Mouse (Mus musculus) cerebellum, postnatal 14 days (tissue): ENCODE data around the gene Cbr4.

ENCODE experiments used
- DNase-seq, 2 experiments: peaks; one replicate each; pipeline ENCODE4 v3.0.0; 2021; ENCODE audit warnings: mixed read lengths in 2 of 2

The Cbr4 gene

DNA sequence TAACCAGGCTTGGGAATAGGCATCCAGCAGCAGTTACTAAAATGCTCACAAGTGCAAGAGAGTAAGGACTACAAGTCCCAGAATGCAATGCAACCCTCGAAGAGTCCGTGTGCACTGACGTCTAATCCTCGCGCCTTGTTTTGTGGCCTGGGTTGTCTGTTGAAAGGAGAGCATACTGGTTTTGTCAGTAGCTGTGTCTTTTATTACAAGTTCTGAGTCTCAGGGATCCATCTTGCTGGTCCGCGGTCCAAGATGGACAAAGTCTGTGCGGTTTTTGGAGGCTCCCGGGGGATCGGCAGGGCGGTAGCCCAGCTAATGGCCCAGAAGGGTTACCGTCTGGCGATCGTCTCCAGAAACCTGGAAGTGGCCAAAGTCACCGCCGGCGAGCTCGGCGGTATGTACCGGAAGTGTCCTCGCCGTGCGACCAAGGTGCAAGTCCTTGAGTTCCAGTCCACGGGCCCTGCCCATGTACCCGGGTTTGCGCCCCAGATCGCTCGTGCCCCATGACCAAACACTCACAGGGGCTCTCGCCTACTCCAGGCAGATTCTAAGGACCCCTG is at the start of gene Cbr4:
Cbr4 (plus strand) TSS at position 138 of the 560 bp plus-strand sequence.
- DNase-seq = peak; percentile 86 to 93

DNA sequence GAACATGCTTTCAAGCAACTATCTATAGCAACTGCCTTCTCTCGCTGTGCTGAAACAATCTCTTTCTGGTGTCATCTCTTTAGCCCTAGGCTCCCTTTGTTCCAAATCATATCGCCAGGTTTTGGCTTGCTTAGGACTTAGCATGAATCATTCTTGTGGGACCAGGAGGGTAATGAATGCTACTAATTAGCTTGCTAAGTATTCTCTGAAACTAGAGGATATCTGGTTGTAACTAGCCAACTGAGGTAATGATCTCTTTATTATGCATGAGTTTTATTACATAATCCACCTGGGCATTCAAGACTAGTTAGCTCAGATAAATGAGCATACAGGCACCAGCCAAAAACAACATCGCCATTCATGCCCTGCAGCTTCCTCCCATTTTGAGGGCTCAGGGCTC is 44.5 kb upstream of the Cbr4 start:
- DNase-seq = no peak

DNA sequence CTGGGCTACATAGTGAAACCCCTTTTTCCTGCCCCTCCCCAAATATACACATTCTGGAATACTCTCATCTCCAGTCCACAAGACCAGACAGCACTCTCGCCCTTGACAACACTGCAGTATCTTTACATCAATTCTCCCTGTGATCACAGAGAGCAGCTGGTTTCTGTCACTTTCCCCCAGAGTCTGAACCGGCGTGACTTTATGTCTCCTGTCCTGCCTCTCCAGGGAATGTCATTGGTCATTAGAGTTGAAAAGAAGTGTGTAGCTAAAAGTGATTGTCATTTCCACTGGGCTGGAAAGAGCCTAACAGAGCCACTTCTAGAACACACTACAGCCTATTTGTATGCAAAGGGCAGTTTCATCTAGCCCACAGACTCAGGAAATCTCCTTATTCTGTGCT is 43.2 kb upstream of the Cbr4 start:
- no peak for DNase-seq

DNA sequence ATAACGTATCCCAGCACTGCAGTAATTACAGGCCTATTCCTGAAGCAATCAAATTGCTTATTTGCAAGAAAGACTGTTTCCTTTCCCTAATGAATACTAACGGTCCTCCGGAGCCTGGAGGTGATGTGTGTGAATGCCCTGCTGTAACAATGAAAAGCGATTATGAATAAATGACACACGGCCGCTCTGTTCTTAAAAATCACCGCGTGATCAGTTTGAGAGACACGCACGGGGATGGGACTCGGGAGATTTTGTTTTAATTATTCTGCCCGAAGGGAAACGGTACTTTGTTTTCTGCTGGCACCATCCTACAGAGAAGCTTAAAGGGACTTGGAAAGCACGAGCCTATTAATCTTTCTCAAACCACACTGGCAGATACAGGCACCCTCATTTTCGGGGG is 41.2 kb upstream of the Cbr4 start:
- no peak for DNase-seq

DNA sequence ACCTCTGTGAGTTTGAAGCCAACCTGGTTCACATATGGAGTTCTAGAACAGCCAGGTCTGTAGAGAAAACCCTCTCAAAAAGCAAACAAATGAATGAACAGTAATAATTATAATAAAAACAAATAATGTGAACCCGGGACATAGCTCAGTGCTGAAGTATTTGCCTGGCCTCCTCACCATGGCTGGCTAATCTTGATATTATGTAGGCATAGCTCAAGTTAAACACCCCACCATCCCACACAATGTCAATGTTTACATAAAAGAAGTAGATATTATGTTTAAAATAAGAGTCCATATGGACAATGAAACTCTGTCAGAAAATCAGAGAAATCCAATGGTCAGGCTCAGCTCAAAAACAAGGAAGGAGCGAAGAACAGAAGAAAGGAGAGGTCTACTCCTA is 39.4 kb upstream of the Cbr4 start:
- DNase-seq = no peak

DNA sequence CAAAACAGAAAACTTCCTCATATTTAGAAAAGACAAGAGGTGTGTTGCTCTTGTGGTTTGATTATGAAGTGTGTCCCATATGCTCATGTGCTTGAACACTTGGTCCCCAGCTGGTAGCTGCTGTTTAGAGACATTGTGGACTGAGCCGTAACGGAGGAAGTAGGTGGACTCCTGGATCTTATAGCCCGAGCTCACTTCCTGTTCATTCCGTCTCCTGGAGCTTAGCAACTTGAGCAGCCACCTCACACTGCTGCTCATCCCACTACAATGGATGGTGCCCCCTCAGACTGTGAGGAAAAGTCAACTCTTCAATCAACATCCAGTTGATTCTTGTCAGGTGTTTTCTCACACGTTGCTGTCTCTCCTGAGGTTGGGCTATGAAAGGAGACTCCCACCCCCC is 38.7 kb upstream of the Cbr4 start:
- DNase-seq = no peak

DNA sequence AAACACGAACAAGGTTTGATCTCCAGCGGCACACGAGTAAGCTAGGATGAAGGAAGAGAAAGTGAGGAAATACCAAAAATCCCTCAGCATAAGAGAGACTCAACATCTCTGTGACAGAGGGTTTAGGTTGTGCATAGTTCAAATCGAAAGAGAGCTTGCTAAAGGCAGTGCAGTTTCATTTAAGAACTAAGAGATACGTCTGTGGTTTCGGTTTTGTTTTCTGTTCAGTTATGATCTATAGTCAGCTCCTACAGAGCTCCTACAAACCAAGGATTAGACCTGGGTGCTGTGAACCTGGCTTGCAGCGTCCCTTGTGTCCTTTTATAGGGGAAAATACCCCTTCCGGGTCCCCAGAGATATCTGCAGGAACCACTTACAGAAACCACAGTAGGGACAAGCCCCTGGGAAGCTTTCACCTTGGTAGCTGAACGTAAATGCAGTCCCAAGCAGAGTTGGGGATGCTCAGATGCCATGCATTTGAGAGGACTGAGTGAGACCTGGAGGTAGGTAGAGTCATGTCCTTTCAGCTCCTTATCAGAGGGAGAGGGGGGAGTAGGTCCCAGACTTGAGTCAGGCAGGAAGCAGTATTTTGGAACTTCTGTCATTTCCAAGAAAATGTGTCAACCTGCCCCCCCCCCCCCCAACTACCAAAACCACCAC is 36.5 kb upstream of the Cbr4 start:
- no peak for DNase-seq

DNA sequence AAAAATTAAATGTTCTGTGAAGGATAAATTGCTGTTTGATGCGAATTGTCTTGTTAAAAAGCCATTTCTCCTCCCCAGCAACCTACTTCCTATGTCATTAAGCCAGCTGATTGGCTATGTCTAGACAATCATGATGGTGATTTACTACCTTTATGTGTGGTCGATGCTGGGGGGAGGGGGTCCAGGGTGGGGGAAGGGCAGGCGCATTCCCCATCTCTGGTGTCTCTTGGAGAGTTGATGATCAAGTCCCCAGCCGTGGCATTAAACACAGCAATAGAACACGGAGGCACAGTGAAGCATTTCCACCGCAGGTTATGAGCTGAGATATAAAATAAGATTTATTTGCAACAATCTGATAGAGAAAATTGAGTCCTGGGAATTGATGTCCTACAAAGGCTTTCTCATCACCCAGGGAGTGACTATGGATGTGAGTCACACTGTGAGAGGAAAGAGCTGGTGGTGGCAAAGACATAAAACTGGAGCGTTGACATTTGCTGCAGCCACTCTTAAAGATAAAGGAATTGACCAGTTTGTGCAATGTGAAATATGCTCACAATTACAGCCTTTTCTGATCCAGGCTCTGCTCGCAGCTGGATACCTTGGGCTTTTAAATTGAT is 35.7 kb upstream of the Cbr4 start:
- no peak for DNase-seq

DNA sequence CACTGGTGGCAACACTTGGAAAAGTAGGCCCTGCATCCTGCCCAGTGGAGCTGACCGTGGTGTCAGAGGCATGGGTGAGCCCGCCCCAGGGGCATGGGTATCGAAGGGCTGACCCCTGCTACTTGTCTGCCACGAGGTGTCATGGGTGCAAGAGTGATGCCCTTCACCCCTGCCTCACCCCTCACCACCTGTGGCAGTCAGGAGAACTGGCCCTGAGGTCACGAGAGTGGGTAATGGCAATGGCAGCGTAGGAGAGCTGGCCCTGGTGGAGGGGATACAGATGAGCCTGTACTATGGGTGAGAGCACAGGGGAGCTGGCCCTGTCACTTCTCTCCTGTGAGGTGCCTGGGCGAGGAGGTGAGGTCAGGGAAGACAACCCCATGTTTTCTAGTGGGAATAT is 27.8 kb upstream of the Cbr4 start:
- DNase-seq = no peak

DNA sequence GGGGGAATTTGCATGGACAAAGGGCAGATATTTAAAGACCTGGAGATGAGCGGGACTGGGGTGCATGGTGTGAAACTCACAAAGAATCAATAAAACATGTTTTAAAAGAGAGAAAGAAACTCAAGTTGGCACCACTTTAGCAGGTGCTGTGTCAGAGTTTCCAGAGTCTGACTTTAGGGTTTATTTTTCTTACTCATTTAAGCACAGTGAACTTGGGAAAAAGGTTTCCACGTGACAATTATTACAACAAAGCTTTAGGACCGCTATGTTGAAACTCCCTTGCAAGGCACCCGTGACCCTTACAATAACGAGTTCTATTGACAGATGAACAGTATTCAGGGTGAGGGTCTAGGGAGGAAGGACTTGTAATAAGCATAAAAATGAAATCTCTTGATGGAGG is 25.3 kb upstream of the Cbr4 start:
- no peak for DNase-seq

DNA sequence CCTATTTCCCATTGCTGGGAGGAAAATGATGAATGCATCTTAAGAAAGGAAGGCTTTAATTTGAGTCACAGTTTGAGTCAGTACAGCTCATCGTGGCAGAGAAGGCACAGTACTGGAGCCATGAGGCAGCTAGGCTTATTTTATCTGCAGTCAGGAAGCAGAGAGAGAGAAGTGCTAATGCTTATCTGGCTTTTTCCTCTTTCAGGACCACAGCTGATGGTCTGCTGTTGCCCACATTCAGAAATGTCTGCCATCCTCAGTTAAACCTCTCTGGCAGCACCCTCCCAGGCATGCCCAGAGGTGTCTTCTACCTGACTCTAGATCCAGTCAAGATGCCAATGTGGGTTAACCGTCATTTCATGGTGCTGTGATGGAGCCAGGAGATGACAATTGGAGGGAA is 23.1 kb upstream of the Cbr4 start:
- DNase-seq = no peak

DNA sequence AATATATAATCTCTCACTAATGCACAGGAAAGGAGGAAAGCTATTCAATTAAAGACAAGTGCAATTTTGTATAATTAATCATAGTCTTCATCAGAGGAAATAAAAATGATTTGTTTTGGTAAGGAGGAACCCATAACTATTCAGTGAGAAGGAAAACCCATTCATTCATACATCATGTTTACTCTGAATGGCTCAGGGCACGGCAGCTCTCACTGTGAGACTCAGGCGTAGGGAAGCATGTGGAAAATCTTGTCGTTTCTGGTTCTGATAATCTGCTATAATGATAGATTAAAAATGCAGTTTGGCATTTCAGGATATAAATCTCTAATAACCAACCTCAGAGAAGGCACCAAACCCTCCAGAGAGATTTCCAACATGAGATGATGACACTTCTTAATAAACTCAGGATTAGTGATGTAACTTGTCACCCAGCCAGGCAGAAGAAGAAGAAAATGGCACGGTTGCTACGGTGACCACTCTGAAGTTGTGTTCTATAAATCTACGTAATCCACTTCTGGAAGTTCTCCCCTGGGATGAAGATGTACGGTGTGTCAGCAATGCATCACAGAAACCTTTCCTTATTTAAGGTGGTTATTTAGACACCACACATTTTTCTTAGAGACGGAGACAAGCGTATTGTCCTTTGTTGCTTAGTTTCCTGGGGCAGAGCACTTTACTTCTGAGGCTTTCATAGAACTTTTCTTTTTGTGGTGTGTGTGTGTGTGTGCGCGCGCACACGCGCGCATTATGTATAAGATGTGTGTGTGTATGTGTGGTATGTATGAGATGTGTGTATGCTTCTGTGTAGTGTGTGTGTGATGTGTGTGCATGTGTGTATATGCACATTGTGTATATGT is 20.6 kb upstream of the Cbr4 start:
- no peak for DNase-seq

DNA sequence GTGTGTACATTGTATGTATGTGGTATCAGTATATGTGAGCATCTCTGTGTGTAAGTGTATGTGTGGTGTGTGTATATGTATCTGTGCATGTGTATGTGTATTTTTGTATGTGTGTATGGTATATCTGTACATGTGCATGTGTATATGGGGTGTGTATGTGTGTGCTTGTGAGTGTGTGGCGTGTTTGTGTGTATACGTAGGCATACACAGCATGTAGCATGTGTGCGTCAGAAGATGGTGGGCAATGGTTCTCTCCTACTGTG is 20.1 kb upstream of the Cbr4 start:
- no peak for DNase-seq

DNA sequence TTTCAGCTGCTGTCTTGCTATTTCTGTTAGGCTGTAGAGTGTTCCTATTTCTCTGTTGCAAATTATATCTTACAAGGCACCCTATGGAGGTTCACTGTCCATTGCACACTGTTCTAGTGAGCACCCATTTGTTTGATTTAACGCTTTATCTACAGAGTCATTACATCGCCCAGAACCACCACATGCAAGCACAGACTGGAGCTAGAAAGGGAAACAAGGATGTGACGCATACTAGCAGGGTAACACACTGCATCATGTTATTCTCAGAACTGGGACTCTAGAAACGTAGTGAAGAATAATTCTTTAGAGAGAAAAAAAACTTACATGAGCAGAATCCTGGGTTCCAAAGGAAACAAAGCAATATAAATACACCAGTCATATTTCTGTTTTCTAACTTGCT is 17.3 kb upstream of the Cbr4 start:
- no peak for DNase-seq

DNA sequence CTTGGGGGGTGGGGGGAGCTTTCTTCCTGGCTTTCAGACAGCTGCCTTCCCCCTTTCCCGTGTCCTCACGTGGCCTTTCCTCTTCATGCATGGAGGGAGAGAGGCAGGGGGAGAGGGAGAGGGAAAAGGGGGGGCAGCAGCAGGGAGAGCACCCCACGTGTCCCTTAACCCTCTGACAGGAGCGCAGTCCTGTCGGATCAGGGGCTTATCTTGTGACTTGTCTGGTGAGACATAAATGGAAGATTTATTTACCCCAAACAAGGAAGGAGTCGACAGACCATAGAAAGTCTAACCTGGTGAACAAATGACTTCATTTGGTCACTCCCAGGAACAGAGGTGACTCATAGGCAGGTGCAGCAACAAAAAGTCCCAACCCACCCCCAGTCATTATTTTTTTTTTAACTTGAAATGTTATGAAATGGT is 12.3 kb upstream of the Cbr4 start:
- DNase-seq = no peak

DNA sequence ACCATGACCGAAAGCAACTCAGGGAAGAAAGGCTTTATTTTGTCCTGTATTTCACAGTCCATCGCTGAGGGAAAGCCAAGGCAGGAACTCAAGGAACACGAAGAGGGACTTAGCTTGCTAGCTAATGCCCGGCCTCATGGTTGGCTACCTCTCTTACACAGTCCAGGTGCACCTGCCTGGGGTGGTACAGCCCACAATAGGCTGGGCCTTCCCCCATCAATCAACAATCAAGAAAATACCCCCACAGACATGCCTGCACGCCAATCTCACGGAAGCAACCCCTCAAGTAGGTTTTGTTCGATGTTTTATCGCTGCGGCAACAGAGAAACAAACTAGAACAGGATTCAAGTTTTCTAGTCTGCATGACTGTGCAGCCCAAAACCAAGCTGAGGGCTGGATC is 11.4 kb upstream of the Cbr4 start:
- DNase-seq = no peak

DNA sequence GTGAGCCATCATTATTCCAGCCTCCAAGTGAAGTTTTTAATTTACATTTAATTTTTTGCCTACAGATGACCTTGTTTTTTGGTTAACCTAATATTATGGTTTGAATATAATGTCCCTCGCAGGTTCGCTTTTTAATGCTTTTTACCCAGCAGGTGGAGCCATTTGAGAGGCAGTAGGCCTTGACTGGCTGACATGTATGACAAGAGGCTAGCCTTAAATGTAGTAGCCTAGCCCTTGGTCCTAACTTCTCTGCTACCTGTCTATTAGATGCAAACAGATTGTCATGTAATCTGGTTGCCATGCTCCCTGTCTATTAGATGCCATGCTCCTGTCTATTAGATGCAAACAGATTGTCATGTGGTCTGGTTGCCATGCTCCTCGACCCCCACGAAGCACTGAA is 9.4 kb upstream of the Cbr4 start:
- DNase-seq = no peak

DNA sequence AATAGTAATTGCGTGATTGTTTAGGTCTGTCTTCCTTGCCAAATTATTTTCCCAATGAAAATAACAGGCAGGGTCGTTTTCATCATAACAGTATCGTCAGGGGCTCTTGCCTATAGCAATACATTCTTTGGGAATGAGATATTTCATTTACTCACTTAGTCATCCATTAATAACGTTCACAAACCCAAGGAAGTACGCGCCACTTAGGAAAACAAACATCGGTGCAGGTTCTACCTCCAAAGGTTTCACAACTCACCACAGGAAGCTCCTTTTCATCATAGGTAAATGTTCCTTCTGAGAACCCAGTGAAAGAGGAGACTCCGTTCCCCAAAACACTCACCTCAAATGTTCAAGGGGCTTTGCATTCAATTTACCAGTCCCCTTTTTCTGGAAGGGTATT is 8.7 kb upstream of the Cbr4 start:
- DNase-seq = no peak

DNA sequence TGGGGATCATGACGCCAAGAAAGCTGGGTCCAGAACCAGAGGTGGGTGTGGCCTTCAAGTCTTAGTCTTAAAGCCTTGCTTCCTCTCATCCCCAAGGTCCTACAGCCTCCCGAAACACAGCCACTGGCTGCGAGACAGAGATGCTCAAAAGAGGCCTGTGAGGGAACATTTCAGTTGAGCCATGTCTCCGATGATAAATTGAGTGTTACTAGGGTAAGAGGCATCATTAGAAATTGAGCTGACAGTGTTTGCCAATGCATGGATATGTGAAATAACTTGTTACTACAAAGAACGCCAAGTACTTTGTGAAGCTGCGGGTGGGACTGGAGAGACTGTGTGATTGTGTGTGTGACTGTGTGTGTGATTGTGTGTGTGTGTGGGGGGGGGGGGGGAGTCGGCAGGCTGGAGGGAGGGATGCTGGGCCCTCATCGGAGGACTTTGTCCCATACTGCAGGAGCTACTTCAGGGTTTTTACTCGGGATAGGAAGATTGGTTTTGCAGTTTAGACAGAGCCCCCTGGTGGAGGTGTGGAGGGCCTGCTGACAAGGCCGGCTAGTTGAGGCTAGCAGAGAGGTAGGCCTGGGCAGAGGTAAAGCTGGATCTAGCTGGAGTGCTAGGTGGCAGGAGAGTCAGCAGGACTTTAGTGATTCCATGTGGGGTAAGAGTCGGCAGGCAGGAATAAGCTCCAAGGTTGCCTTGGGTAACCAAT is 7.9 kb upstream of the Cbr4 start:
- DNase-seq = peak; percentile 61 to 63

DNA sequence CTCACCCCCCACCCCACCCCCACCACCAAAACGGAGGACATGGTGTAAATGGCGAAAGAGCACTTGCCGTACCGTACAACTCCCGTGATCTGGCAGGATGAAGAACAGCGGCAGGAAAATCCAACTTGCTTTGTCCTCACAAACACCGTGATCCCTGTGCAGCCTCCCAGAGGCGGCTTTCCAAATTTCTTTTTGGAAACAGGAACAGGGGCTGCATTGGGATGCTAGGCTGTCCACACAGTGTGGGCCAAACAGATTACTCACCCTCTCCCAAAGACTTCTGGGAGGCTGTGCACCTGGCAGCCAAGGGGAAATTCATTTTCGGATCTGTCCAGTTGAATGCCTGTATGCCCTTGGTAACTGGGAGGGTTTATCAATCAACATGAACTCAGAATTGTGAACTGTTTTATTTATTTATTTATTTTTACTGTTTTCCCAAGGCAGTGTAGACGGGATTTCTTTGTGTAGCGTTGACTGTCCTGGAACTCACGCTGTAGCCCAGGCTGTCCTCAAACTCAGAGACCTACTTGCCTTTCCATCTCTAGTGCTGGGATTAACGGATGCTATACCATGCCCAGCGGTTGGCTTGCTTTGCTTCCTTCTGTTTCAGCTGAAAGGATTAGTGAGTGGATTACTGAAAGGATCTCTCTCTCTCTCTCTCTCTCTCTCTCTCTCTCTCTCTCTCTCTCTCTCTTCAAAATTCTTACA is 7.1 kb upstream of the Cbr4 start:
- peak in 1 of 2 experiments; percentile 7 for DNase-seq

DNA sequence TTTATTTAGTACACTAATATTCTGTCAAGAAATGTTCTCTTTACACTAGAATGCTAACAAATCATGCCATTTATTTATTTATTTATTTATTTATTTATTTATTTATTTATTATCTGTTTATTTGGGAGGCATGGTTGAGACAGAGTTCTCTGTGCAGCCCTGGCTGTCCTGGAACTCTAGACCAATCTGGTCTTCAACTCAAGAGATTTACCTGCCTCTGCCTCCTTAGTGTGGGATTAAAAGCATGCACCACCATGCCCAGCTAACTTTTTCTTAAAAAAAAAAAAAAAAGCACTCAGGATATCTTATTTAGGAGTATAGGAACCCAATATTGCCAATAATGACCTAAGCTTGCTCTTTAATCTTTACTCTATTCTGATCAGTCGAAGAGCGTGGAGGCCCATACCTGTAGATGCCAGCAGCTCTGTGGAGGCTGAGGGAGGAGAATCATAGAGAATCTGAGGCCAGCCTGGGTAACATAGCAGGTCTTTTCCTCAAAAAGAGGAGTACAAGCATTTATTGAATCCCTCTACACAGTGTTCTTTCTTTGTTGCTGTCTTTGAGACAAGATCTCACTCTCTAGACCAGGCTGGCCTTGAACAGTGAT is 508 bp upstream of the Cbr4 start:
- no peak for DNase-seq

DNA sequence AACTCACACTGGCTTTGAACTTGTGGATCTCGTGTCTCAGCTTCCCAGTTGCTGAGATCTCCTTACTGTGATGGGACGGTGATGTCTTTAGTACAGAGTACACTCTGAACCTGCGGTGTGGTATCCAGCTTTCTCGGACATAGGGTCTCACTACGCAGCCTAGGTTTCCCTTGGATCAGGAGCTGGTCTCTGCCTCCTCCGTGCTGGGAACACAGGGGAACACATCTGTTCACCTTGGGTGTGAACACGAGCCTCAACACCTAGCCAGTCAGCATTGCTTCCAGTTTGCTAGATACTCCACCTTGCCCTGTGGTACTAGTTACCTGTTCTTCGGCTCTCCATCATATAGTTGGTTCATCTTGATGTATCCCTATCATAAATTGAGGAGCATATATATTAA is 1.1 kb downstream of the Cbr4 start:
- DNase-seq = peak in 1 of 2 experiments; percentile 8
